Mouse (Mus musculus) heart, adult 10 weeks (tissue): Measurements from ENCODE around the gene Abcb6. TPM values are rescaled to one million over a fixed set of nuclear protein-coding genes. Genes with fewer than 3 reads are reported as not detected.

ENCODE experiments used
- polyA plus RNA-seq: library from polyadenylated mRNA; stranded (reverse); fragments of 350-450 nt; fragmentation: Illumina TruSeq; extraction: RNeasy Lipid Tissue Mini Kit (QIAGEN cat#74804); gene quantifications from one replicate; pipeline ENCODE4 v1.2.3, GENCODE M21; 2014; ENCODE audit warnings: low read depth, low replicate concordance

The Abcb6 gene
- polyA plus RNA-seq: 19.1 TPM

DNA sequence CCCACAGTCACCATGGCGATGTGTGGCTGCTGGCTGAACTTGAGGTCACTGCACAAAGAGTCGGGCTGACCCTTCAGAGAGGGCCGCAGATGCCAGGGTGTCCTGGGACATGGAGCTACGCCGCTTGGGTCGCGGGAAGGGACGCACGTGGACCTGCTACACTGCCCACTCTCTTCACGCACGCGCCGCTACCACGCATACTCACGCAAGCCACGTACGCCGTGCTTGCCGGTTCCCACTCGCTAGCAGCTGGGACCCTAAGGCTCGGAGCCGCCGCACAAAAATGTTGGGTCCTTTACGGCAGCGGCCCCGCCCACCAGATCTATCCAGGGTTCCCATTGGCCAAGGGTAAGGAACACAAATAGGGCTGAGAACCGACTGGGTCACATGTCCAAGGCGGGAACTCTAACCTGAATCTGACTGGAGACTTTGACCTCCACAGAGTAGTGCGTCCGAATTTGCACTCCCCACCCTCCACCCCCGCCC is at the start of gene Abcb6:
TSS of gene Abcb6 (minus strand) at position 288 of the 486 bp plus-strand sequence.

GRCm38 (mm10) chr1:75219531-75219930 is 39.3 kb upstream of the Abcb6 start, which contains the start of gene Tuba4a:
TSS of gene Tuba4a (minus strand) at chr1:75219865.

DNA sequence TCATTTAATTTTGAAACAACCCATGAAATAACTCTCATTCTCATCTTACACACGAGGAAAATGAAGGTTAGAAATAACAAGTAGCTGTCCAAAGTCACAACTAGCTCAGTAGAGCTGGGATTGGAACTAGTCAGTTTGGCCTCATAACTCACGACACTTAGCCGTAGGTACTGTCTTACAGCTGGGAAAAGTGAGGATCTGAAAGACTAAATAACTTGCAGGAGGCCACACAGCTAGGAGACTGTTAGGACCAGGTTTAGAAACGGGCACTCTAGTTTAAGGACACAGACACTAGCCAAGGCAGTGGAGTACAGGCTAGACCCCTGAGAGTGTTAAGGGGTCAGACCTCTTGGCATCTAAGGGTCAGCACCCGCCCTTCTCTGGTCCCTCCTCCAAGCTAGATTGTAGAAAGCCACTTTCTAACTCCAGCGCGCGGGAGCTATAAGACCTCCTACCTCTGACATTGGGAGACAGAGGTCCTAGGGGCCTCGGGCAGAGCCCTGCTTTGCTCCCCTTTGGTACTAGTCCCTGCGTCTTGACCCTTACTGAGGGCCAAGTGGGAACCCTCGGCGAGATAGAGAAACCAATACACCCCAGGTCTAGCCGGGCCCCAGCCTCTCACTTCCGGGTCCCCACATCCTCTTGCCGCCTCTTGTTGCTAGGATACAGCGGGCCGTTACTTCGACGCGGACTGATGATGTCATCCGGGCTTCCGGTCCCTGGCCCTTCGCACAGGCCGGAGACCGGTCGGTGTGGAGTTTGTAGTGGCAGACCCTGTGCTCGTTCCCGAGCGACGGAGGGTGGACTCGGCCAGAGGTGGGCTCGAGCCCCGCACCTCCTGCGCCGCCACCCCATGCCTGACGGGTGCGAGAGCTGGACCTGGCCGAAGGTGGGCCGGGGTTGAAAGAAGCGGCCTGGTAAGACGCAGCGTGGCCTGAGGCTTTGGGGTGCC is 30.2 kb upstream of the Abcb6 start, which contains the start of the genes Glb1l and Stk16:
TSS of gene Glb1l (minus strand) at position 678 of the 952 bp plus-strand sequence.
TSS of gene Stk16 (plus strand) at position 703 of the 952 bp plus-strand sequence.

DNA sequence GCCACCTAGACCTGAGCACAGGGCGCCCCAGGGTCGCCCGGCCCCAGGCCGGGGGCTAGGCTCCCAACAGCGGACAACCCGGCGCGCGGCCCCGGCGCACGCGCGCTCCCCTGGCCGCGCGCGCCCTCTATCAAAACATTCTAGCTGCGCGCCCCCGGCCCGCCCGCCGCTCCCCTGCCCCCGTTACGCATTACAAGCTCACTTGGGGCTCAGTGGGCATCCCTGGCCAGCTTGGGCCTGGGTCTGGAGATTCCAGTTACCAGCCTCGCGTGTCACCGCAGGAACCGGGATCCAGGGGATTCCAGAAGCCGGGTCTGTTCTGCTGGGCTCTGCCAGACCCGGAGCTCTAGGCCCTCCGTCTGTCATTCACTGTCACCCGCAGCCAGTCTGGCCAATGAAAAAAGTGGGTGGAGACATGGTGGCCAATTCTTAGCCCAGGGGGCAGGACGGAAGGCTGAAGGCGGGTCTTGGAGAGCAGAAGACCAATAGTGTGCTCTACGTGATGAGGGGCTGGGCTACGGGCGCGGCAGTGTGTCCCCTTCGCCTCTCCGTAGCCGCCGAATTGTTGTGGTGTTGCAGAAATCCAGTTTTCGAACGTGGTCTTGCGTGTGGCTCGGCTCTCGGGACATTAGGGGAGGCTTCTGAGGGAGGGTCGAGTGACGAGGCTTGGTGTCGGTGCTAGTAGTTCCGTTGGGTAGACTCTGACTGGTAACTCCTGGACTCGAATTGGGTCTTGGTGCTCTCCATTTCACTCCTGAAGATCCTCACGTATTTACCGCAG is 11.6 kb upstream of the Abcb6 start, which contains the start of the genes Ankzf1 and Atg9a:
TSS of gene Ankzf1 (plus strand) at position 530 of the 781 bp plus-strand sequence.
TSS of gene Atg9a (minus strand) at position 575 of the 781 bp plus-strand sequence.

GRCm38 (mm10) chr1:75168472-75169464 is 11.4 kb downstream of the Abcb6 start, which contains the start of gene Zfand2b:
TSS of gene Zfand2b (plus strand) at chr1:75168646.

GRCm38 (mm10) chr1:75142301-75143261 is 37.6 kb downstream of the Abcb6 start, which contains the start of the genes Cnppd1 and Retreg2:
TSS of gene Cnppd1 (minus strand) at chr1:75142711.
TSS of gene Retreg2 (plus strand) at chr1:75142778.

GRCm38 (mm10) chr1:75133421-75134207 is 46.6 kb downstream of the Abcb6 start, which contains the start of gene Slc23a3:
TSS of gene Slc23a3 (minus strand) at chr1:75133890.

GRCm38 (mm10) chr1:75124346-75125321 is 55.6 kb downstream of the Abcb6 start, which contains the start of gene Nhej1:
TSS of gene Nhej1 (minus strand) at chr1:75125200.

Other genes starting within 250 kb of the Abcb6 start
- not detected for gene Cfap65, start 244.8 kb downstream of the Abcb6 start, polyA plus RNA-seq
- gene Ihh, start 228.7 kb downstream of the Abcb6 start, polyA plus RNA-seq: not detected
- gene Nhej1, start 55.2 kb downstream of the Abcb6 start, polyA plus RNA-seq: 6.0 TPM
- gene Slc23a3, start 46.5 kb downstream of the Abcb6 start, polyA plus RNA-seq: 0.92 TPM
- 31.4 TPM for gene Cnppd1, start 37.7 kb downstream of the Abcb6 start, polyA plus RNA-seq
- 22.9 TPM for gene Retreg2, start 37.6 kb downstream of the Abcb6 start, polyA plus RNA-seq
- gene Zfand2b, start 11.7 kb downstream of the Abcb6 start, polyA plus RNA-seq: 18.5 TPM
- 18.6 TPM for gene Ankzf1, start 11.8 kb upstream of the Abcb6 start, polyA plus RNA-seq
- gene Atg9a, start 11.8 kb upstream of the Abcb6 start, polyA plus RNA-seq: 60.8 TPM
- 3.8 TPM for gene Glb1l, start 30.4 kb upstream of the Abcb6 start, polyA plus RNA-seq
- gene Stk16, start 30.4 kb upstream of the Abcb6 start, polyA plus RNA-seq: 57.6 TPM
- 524 TPM for gene Tuba4a, start 39.5 kb upstream of the Abcb6 start, polyA plus RNA-seq
- not detected for gene A630095N17Rik, start 51.7 kb upstream of the Abcb6 start, polyA plus RNA-seq
- gene Dnajb2, start 56.0 kb upstream of the Abcb6 start, polyA plus RNA-seq: 138 TPM
- 1.8 TPM for gene Ptprn, start 84.1 kb upstream of the Abcb6 start, polyA plus RNA-seq
- not detected for gene Resp18, start 98.0 kb upstream of the Abcb6 start, polyA plus RNA-seq
- 85.9 TPM for gene Dnpep, start 137.6 kb upstream of the Abcb6 start, polyA plus RNA-seq
- 1,259 TPM for gene Des, start 179.9 kb upstream of the Abcb6 start, polyA plus RNA-seq
- gene Speg, start 194.9 kb upstream of the Abcb6 start, polyA plus RNA-seq: 125 TPM